Mouse (Mus musculus) CH12.LX (cell line): ENCODE data around the gene Kcnk3. TPM values are rescaled to one million over a fixed set of nuclear protein-coding genes. Genes with fewer than 3 reads are reported as not detected.

Experiments used
- DNase-seq: peaks from one replicate; pipeline ENCODE4 v3.0.0-alpha.2; 2013; ENCODE audit errors: extremely low read depth
- H3K27ac ChIP-seq: 2 replicates; pipeline ENCODE4 v1.5.1; 2012; ENCODE audit warnings: low read depth, mild to moderate bottlenecking, control low read depth, moderate library complexity; ENCODE audit not compliant: insufficient read depth
- H3K27me3 ChIP-seq: replicated peaks from 2 replicates; pipeline ENCODE3; 2012; ENCODE audit warnings: inconsistent platforms
- H3K36me3 ChIP-seq, 2 experiments: replicated peaks in 1 of 2; 2 replicates each; pipeline versions ENCODE3 to v1.6.1; 2012; ENCODE audit warnings: inconsistent platforms in 1 of 2, low read length in 1 of 2, mild to moderate bottlenecking in 1 of 2, mixed read lengths in 1 of 2, moderate library complexity in 1 of 2; ENCODE audit not compliant: control insufficient read depth in 1 of 2, insufficient read depth in 1 of 2
- H3K4me1 ChIP-seq, 2 experiments: 2 replicates each; pipeline ENCODE4 v1.6.1; 2012; ENCODE audit warnings: inconsistent platforms in 1 of 2, moderate library complexity in 1 of 2; ENCODE audit not compliant: insufficient read depth in 2 of 2, control insufficient read depth in 1 of 2
- H3K4me2 ChIP-seq: 2 replicates; pipeline ENCODE4 v1.6.1; 2012; ENCODE audit warnings: low read depth, mild to moderate bottlenecking, control low read depth; ENCODE audit not compliant: poor library complexity, insufficient read depth, severe bottlenecking
- H3K4me3 ChIP-seq, 3 experiments: fragments of 150-350 bp in 1 of 3; sonication (generic) in 1 of 3; replicated peaks in 1 of 3; 2 replicates each; pipeline versions ENCODE3 to v1.5.1; 2011 to 2012; ENCODE audit warnings: low read depth in 2 of 3, low read length in 2 of 3, mild to moderate bottlenecking in 2 of 3, moderate library complexity in 2 of 3, control low read depth in 1 of 3, improper control_type of control experiment in 1 of 3, inconsistent platforms in 1 of 3, mixed read lengths in 1 of 3; ENCODE audit not compliant: poor library complexity in 1 of 3
- H3K79me2 ChIP-seq: replicated peaks from 2 replicates; pipeline ENCODE4 v1.6.1; 2012; ENCODE audit warnings: mild to moderate bottlenecking, moderate library complexity; ENCODE audit not compliant: control insufficient read depth, poor library complexity, insufficient read depth, severe bottlenecking; ENCODE audit errors: extremely low read depth
- H3K9ac ChIP-seq: 2 replicates; pipeline ENCODE4 v1.6.1; 2012; ENCODE audit warnings: low read depth, mild to moderate bottlenecking, control low read depth, moderate library complexity; ENCODE audit not compliant: insufficient read depth
- H3K9me3 ChIP-seq: replicated peaks from 2 replicates; pipeline ENCODE3; 2012; ENCODE audit warnings: low read length, inconsistent platforms, mixed read lengths
- BHLHE40 ChIP-seq: IDR thresholded peaks from 2 replicates; pipeline ENCODE4 v1.6.1; 2011; ENCODE audit warnings: mild to moderate bottlenecking, low read depth, low read length, improper control_type of control experiment
- CHD1 ChIP-seq: IDR thresholded peaks from 2 replicates; pipeline ENCODE4 v1.6.1; 2012; ENCODE audit warnings: low read depth, low read length, improper control_type of control experiment, inconsistent platforms
- CTCF ChIP-seq, 2 experiments: IDR thresholded peaks in 1 of 2; conservative IDR thresholded peaks in 1 of 2; 2 replicates each; pipeline ENCODE4 v1.5.1; 2011 to 2012; ENCODE audit warnings: low read depth in 2 of 2, low read length in 2 of 2, improper control_type of control experiment in 1 of 2, inconsistent platforms in 1 of 2, mild to moderate bottlenecking in 1 of 2, moderate library complexity in 1 of 2
- E2F4 ChIP-seq: IDR thresholded peaks from 2 replicates; pipeline ENCODE4 v1.6.1; 2011; ENCODE audit warnings: low read depth, low read length, improper control_type of control experiment; ENCODE audit not compliant: insufficient replicate concordance
- ELF1 ChIP-seq: IDR thresholded peaks from 2 replicates; pipeline ENCODE4 v1.6.1; 2014; ENCODE audit warnings: low read depth, mild to moderate bottlenecking, inconsistent platforms, low read length, improper control_type of control experiment
- ETS1 ChIP-seq: conservative IDR thresholded peaks from 2 replicates; pipeline ENCODE4 v1.6.1; 2012; ENCODE audit warnings: low read depth, mild to moderate bottlenecking, inconsistent platforms, low read length, improper control_type of control experiment, moderate library complexity
- GABPA ChIP-seq: IDR thresholded peaks from 2 replicates; pipeline ENCODE4 v1.6.1; 2012; ENCODE audit warnings: low read depth, low read length, improper control_type of control experiment, inconsistent platforms; ENCODE audit not compliant: insufficient replicate concordance
- JUN ChIP-seq: IDR thresholded peaks from 2 replicates; pipeline ENCODE4 v1.6.1; 2011; ENCODE audit warnings: low read depth, mild to moderate bottlenecking, low read length, improper control_type of control experiment, moderate library complexity; ENCODE audit not compliant: insufficient read depth
- JUND ChIP-seq: conservative IDR thresholded peaks from 2 replicates; pipeline ENCODE4 v1.6.1; 2011; ENCODE audit warnings: low read depth, low read length, improper control_type of control experiment
- KAT2A ChIP-seq: IDR thresholded peaks from 2 replicates; pipeline ENCODE4 v1.6.1; 2012; ENCODE audit warnings: low read length, improper control_type of control experiment, inconsistent platforms; ENCODE audit not compliant: insufficient replicate concordance
- MAFK ChIP-seq: IDR thresholded peaks from 2 replicates; pipeline ENCODE4 v1.6.1; 2011; ENCODE audit warnings: low read length, improper control_type of control experiment; ENCODE audit not compliant: insufficient replicate concordance
- MAX ChIP-seq: IDR thresholded peaks from 2 replicates; pipeline ENCODE4 v1.6.1; 2011; ENCODE audit warnings: low read length, improper control_type of control experiment
- MEF2A ChIP-seq: IDR thresholded peaks from 2 replicates; pipeline ENCODE4 v1.6.1; 2014; ENCODE audit warnings: low read depth, mild to moderate bottlenecking, inconsistent platforms, low read length, improper control_type of control experiment, borderline replicate concordance
- MXI1 ChIP-seq: IDR thresholded peaks from 2 replicates; pipeline ENCODE4 v1.6.1; 2011; ENCODE audit warnings: mild to moderate bottlenecking, low read depth, low read length, improper control_type of control experiment
- NRF1 ChIP-seq: IDR thresholded peaks from 2 replicates; pipeline ENCODE4 v1.6.1; 2014; ENCODE audit warnings: low read depth, mild to moderate bottlenecking, inconsistent platforms, low read length, improper control_type of control experiment, moderate library complexity
- PAX5 ChIP-seq: IDR thresholded peaks from 2 replicates; pipeline ENCODE4 v1.6.1; 2012; ENCODE audit warnings: low read length, inconsistent platforms, mixed read lengths
- POLR2A ChIP-seq: IDR thresholded peaks from 2 replicates; pipeline ENCODE4 v1.6.1; 2011; ENCODE audit warnings: low read depth, mild to moderate bottlenecking, improper control_type of control experiment, low read length
- POLR2AphosphoS2 ChIP-seq: IDR thresholded peaks from 2 replicates; pipeline ENCODE4 v1.6.1; 2011; ENCODE audit warnings: low read depth, low read length, improper control_type of control experiment
- RCOR1 ChIP-seq: conservative IDR thresholded peaks from 2 replicates; pipeline ENCODE4 v1.6.1; 2012; ENCODE audit warnings: low read depth, mild to moderate bottlenecking, inconsistent platforms, low read length, improper control_type of control experiment
- SIN3A ChIP-seq: IDR thresholded peaks from 2 replicates; pipeline ENCODE4 v1.6.1; 2012; ENCODE audit warnings: low read length, improper control_type of control experiment, inconsistent platforms
- SMC3 ChIP-seq: IDR thresholded peaks from 2 replicates; pipeline ENCODE4 v1.6.1; 2011; ENCODE audit warnings: low read depth, low read length, improper control_type of control experiment
- TBP ChIP-seq: conservative IDR thresholded peaks from 2 replicates; pipeline ENCODE4 v1.6.1; 2011; ENCODE audit warnings: low read depth, low read length, improper control_type of control experiment
- UBTF ChIP-seq: IDR thresholded peaks from 2 replicates; pipeline ENCODE4 v1.6.1; 2012; ENCODE audit warnings: low read depth, mild to moderate bottlenecking, inconsistent platforms, low read length, improper control_type of control experiment, moderate library complexity
- ZC3H11A ChIP-seq: IDR thresholded peaks from 2 replicates; pipeline ENCODE4 v1.6.1; 2012; ENCODE audit warnings: low read depth, mild to moderate bottlenecking, inconsistent platforms, low read length, improper control_type of control experiment
- ZMIZ1 ChIP-seq: IDR thresholded peaks from 2 replicates; pipeline ENCODE4 v1.6.1; 2012; ENCODE audit warnings: low read depth, mild to moderate bottlenecking, inconsistent platforms, low read length, improper control_type of control experiment
- ZNF384 ChIP-seq: IDR thresholded peaks from 2 replicates; pipeline ENCODE4 v1.6.1; 2012; ENCODE audit warnings: low read depth, low read length, improper control_type of control experiment, inconsistent platforms
- dilution Hi-C: fragments of 300-500 bp; cut with MboI; formaldehyde crosslinking; loops from 2 replicates; pipeline ENCODE4 v1.14.3; 2020; ENCODE audit warnings: low sequenced_read_pairs; ENCODE audit not compliant: extremely low pct_unique_long_range_greater_than_20kb, extremely low pct_ligation_motif_present
- in situ Hi-C: fragments of 300-500 bp; cut with MboI; formaldehyde crosslinking; loops from 3 replicates; pipeline ENCODE4 v1.14.3; 2019; ENCODE audit warnings: low sequenced_read_pairs, low pct_ligation_motif_present, low pct_unique_long_range_greater_than_20kb, mixed read lengths
- polyA plus RNA-seq: library from polyadenylated mRNA; unstranded; fragments of >175 nt; gene quantifications from 2 replicates; pipeline ENCODE4 v1.2.1, GENCODE M21; 2012; ENCODE audit warnings: low read depth; ENCODE audit not compliant: insufficient read length
- total RNA-seq, 2 experiments: library from RNA; depleted of rRNA; stranded (reverse); fragments of 300-350 nt in 1 of 2; fragments of >200 nt in 1 of 2; gene quantifications; 2 replicates each; pipeline ENCODE4 v1.2.3; 2012 to 2014

Kcnk3 gene
- total and polyA plus RNA-seq, 3 experiments: not detected

- dilution Hi-C loops: no loop called here
These were observed 81.5 kb downstream of the Kcnk3 start for GRCm38 (mm10) chr5:30669496-30669830.

GRCm38 (mm10) chr5:30670091-30670490 lies 82.1 kb downstream of the Kcnk3 start:
- Histone ChIP-seq H3K9ac (no peak overlapping the region), H3K27ac (no peak overlapping the region), H3K36me3 (peaks cover 46 to 65% of the 10 kb centered on the region in 2 experiments), H3K4me2 (no peak overlapping the region), H3K4me1 (peaks cover 7 to 27% of the 10 kb centered on the region in 2 experiments), H3K79me2 (peaks cover 32% of the 10 kb centered on the region), H3K4me3 (no peak overlapping the region), H3K27me3 (no peaks in the 10 kb centered on the region), H3K9me3 (no peaks in the 10 kb centered on the region)
- TF ChIP-seq ZMIZ1: no peak
- no peak for TF ChIP-seq TBP
- no peak for TF ChIP-seq SMC3
- TF ChIP-seq POLR2A: no peak
- TF ChIP-seq BHLHE40: no peak
- TF ChIP-seq ZNF384: no peak
- TF ChIP-seq MEF2A: no peak
- TF ChIP-seq CTCF (conservative IDR thresholded peaks at IDR 0.05 in 1 of 2, IDR thresholded peaks at IDR 0.05 in 1 of 2; ENCODE audit: low read depth in 2 of 2, low read length in 2 of 2): no peak
- TF ChIP-seq MAFK: no peak
- dilution Hi-C loops: no loop called here
- in situ Hi-C loops: no loop called here
- no peak for DNase-seq

More at GRCm38 (mm10) chr5:30669496-30669830, 81.5 kb downstream of the Kcnk3 start:
- TF ChIP-seq PAX5: no peak
- no peak for TF ChIP-seq RCOR1
- no peak for TF ChIP-seq ZNF384
- TF ChIP-seq CTCF (conservative IDR thresholded peaks at IDR 0.05 in 1 of 2, IDR thresholded peaks at IDR 0.05 in 1 of 2; ENCODE audit: low read depth in 2 of 2, low read length in 2 of 2): no peak
- no peak for TF ChIP-seq POLR2AphosphoS2
- TF ChIP-seq TBP: no peak
- TF ChIP-seq NRF1: no peak
- no peak for TF ChIP-seq ZC3H11A
- no peak for TF ChIP-seq SIN3A
- TF ChIP-seq MXI1: no peak
- no peak for TF ChIP-seq CHD1
- Histone ChIP-seq H3K4me3 (no peak overlapping the region), H3K9ac (no peak overlapping the region), H3K9me3 (no peaks in the 10 kb centered on the region), H3K27me3 (no peaks in the 10 kb centered on the region), H3K79me2 (peaks cover 32% of the 10 kb centered on the region), H3K4me1 (peaks cover 7 to 27% of the 10 kb centered on the region in 2 experiments), H3K27ac (no peak overlapping the region), H3K4me2 (no peak overlapping the region), H3K36me3 (peaks cover 41 to 60% of the 10 kb centered on the region in 2 experiments)
- no peak for DNase-seq
- in situ Hi-C loops: no loop called here

GRCm38 (mm10) chr5:30674001-30674400 lies 86.0 kb downstream of the Kcnk3 start:
- Histone ChIP-seq H3K79me2 (peaks cover 12% of the 10 kb centered on the region), H3K27me3 (no peaks in the 10 kb centered on the region), H3K27ac (no peak overlapping the region), H3K9ac (no peak overlapping the region), H3K4me3 (no peak overlapping the region), H3K4me1 (peaks cover 2 to 17% of the 10 kb centered on the region in 2 experiments; a peak in 2 of 4 replicates), H3K4me2 (no peak overlapping the region), H3K9me3 (no peaks in the 10 kb centered on the region), H3K36me3 (peaks cover 52 to 77% of the 10 kb centered on the region in 2 experiments)
- in situ Hi-C loops: no loop called here
- DNase-seq: no peak
- TF ChIP-seq ETS1: no peak
- TF ChIP-seq KAT2A: no peak
- TF ChIP-seq GABPA: no peak
- TF ChIP-seq UBTF: no peak
- TF ChIP-seq MAX: no peak
- no peak for TF ChIP-seq CHD1
- TF ChIP-seq E2F4: no peak
- TF ChIP-seq ELF1: no peak
- TF ChIP-seq TBP: no peak
- no peak for TF ChIP-seq JUN
- no peak for TF ChIP-seq RCOR1
- TF ChIP-seq JUND: no peak
- TF ChIP-seq NRF1: no peak
- no peak for TF ChIP-seq MXI1
- dilution Hi-C loops: no loop called here
